In genomic region chr5:46794028-46794705, GRCm38 (mm10) we compare ENCODE assay signal across 18 mouse cellular contexts.
A peak's percentile ranks its signal among the peaks of the same experiment; 100 is the strongest.
DNase-seq lines count a peak whose midpoint lies in the region; ATAC-seq and TF ChIP-seq lines count a peak whose summit lies in the region.
"Had no signal": no experiment of that assay in that cellular context is flagged by ENCODE, and none has a peak within 500 bp of the region (broad histone marks: within the 10 kb centered on the region; RNA-seq: fewer than 3 reads in every experiment).

No protein-coding gene starts in this region.

- H3K36me3 ChIP-seq in intestine, embryonic 14.5 days (ENCODE audit: control insufficient read depth, insufficient read depth, low read length), result no peaks in the 10 kb centered on the region
- no peaks in the 10 kb centered on the region for H3K36me3 ChIP-seq in intestine, postnatal 0 days (ENCODE audit: control insufficient read depth, insufficient read depth)
- H3K36me3 ChIP-seq in liver, postnatal 0 days (replicated peaks; ENCODE audit: insufficient read depth, low read length), result no peaks in the 10 kb centered on the region
- H3K36me3 ChIP-seq in embryonic facial prominence, embryonic 14.5 days (ENCODE audit: control insufficient read depth, insufficient read depth, low read length), result no peaks in the 10 kb centered on the region
- H3K36me3 ChIP-seq: forebrain, embryonic 12.5 days; hindbrain, embryonic 10.5 days; liver, embryonic 13.5 days; midbrain, embryonic 10.5 days had no signal

- H3K9me3 ChIP-seq in intestine, embryonic 14.5 days (ENCODE audit: control insufficient read depth, low read length), result no peaks in the 10 kb centered on the region
- H3K9me3 ChIP-seq in intestine, postnatal 0 days (ENCODE audit: control insufficient read depth), result no peaks in the 10 kb centered on the region
- H3K9me3 ChIP-seq in liver, postnatal 0 days (ENCODE audit: low read length), result no peaks in the 10 kb centered on the region
- H3K9me3 ChIP-seq in embryonic facial prominence, embryonic 14.5 days (ENCODE audit: control insufficient read depth, low read length), result no peaks in the 10 kb centered on the region
- H3K9me3 ChIP-seq: forebrain, embryonic 12.5 days; hindbrain, embryonic 10.5 days; liver, embryonic 13.5 days; midbrain, embryonic 10.5 days had no signal

- 37% methylated on average over 7 of the region's 7 CpGs for WGBS in intestine, embryonic 14.5 days
- WGBS in intestine, postnatal 0 days, result 56% methylated on average over 7 of the region's 7 CpGs
- 62% methylated on average over 7 of the region's 7 CpGs for WGBS in liver, postnatal 0 days (ENCODE audit: insufficient replicate concordance)
- WGBS in embryonic facial prominence, embryonic 14.5 days, result 48% methylated on average over 7 of the region's 7 CpGs

- no peak for TF ChIP-seq CTCF in intestine, postnatal 0 days (IDR thresholded peaks at IDR 0.05; ENCODE audit: low read depth)
- no peak for TF ChIP-seq CTCF in liver, postnatal 0 days (IDR thresholded peaks at IDR 0.05; ENCODE audit: low read depth)

- H3K4me3 ChIP-seq in intestine, embryonic 14.5 days (ENCODE audit: low read depth, low read length), result no peak overlapping the region
- no peak overlapping the region for H3K4me3 ChIP-seq in intestine, postnatal 0 days (ENCODE audit: low read depth, low read length)
- H3K4me3 ChIP-seq in liver, postnatal 0 days (ENCODE audit: low read depth, low read length), result no peak overlapping the region
- H3K4me3 ChIP-seq in embryonic facial prominence, embryonic 14.5 days (ENCODE audit: low read depth, low read length), result no peak overlapping the region
- H3K4me3 ChIP-seq: forebrain, embryonic 12.5 days; hindbrain, embryonic 10.5 days; liver, embryonic 13.5 days; midbrain, embryonic 10.5 days had no signal

- no peak overlapping the region for H3K4me2 ChIP-seq in intestine, embryonic 14.5 days (ENCODE audit: low read length)
- no peak overlapping the region for H3K4me2 ChIP-seq in intestine, postnatal 0 days (replicated peaks; ENCODE audit: low read depth)
- no peak overlapping the region for H3K4me2 ChIP-seq in liver, postnatal 0 days (ENCODE audit: low read depth, low read length)
- H3K4me2 ChIP-seq in embryonic facial prominence, embryonic 14.5 days (ENCODE audit: low read depth, low read length), result no peak overlapping the region
- H3K4me2 ChIP-seq: forebrain, embryonic 12.5 days; liver, embryonic 13.5 days had no signal

- H3K4me1 ChIP-seq in intestine, embryonic 14.5 days (replicated peaks; ENCODE audit: control insufficient read depth, insufficient read depth, low read length), result 0 out of 2 replicates have a peak, but pooled peaks cover 2% of the 10 kb centered on the region
- H3K4me1 ChIP-seq in intestine, postnatal 0 days (replicated peaks; ENCODE audit: control insufficient read depth, insufficient read depth, low read length), result no peaks in the 10 kb centered on the region
- no peaks in the 10 kb centered on the region for H3K4me1 ChIP-seq in liver, postnatal 0 days (ENCODE audit: insufficient read depth)
- H3K4me1 ChIP-seq in embryonic facial prominence, embryonic 14.5 days (ENCODE audit: control insufficient read depth, insufficient read depth, low read length), result peaks cover 11% of the 10 kb centered on the region
- H3K4me1 ChIP-seq: hindbrain, embryonic 10.5 days; liver, embryonic 13.5 days had no signal

- DNase-seq in intestine, embryonic 14.5 days (ENCODE audit: low spot score), result peak; percentile 60
- peak; percentile 6 for DNase-seq in liver
- DNase-seq in liver, postnatal 0 days, result no peak
- DNase-seq in embryonic facial prominence, embryonic 14.5 days (ENCODE audit: low spot score), result peak; percentile 78
- no peak for DNase-seq in frontal cortex, postnatal 14 days (ENCODE audit: low spot score in 2 of 2)
- no peak for DNase-seq in frontal cortex, postnatal 36 days (ENCODE audit: low spot score in 2 of 2)
- DNase-seq: adrenal gland, postnatal 14 days; cerebellum, adult 8-10 months; gastrocnemius, postnatal 25 days; liver, embryonic 13.5 days; lung, postnatal 10 days had no signal

- H3K27ac ChIP-seq in intestine, embryonic 14.5 days (ENCODE audit: low read depth), result no peak overlapping the region
- H3K27ac ChIP-seq in intestine, postnatal 0 days (ENCODE audit: low read depth, low read length), result no peak overlapping the region
- no peak overlapping the region for H3K27ac ChIP-seq in liver, postnatal 0 days (ENCODE audit: low read depth)
- H3K27ac ChIP-seq in embryonic facial prominence, embryonic 14.5 days (replicated peaks; ENCODE audit: low read depth, low read length), result no peak overlapping the region
- H3K27ac ChIP-seq: forebrain, embryonic 12.5 days; hindbrain, embryonic 10.5 days; liver, embryonic 13.5 days; midbrain, embryonic 10.5 days had no signal

- H3K9ac ChIP-seq in intestine, embryonic 14.5 days (ENCODE audit: low read length), result no peak overlapping the region
- no peak overlapping the region for H3K9ac ChIP-seq in intestine, postnatal 0 days (ENCODE audit: low read depth, low read length)
- H3K9ac ChIP-seq in liver, postnatal 0 days (replicated peaks), result no peak overlapping the region
- no peak overlapping the region for H3K9ac ChIP-seq in embryonic facial prominence, embryonic 14.5 days (ENCODE audit: low read depth, low read length)
- H3K9ac ChIP-seq: forebrain, embryonic 12.5 days; liver, embryonic 13.5 days had no signal

- peak; percentile 81 for ATAC-seq in intestine, embryonic 14.5 days (replicated peaks; ENCODE audit: low FRiP score, low TSS enrichment, low read depth)
- no peak for ATAC-seq in intestine, postnatal 0 days
- no peak for ATAC-seq in liver, postnatal 0 days
- peak; percentile 70; the same call in 1 of the 2 replicates for ATAC-seq in embryonic facial prominence, embryonic 14.5 days (ENCODE audit: low read depth)
- ATAC-seq in megakaryocyte progenitor cell, adult 5-6 weeks (replicated peaks; ENCODE audit: poor library complexity), result peak; percentile 99
- ATAC-seq: inflammation-experienced regulatory T-cells, adult 6 months had no signal

- TF ChIP-seq EP300 in liver, postnatal 0 days (IDR thresholded peaks at IDR 0.05; ENCODE audit: low read depth), result no peak

- no peaks in the 10 kb centered on the region for H3K27me3 ChIP-seq in intestine, embryonic 14.5 days (replicated peaks; ENCODE audit: control insufficient read depth, insufficient read depth, low read length)
- no peaks in the 10 kb centered on the region for H3K27me3 ChIP-seq in intestine, postnatal 0 days (replicated peaks; ENCODE audit: control insufficient read depth, insufficient read depth, low read length)
- H3K27me3 ChIP-seq in liver, postnatal 0 days (ENCODE audit: insufficient read depth, low read length), result no peaks in the 10 kb centered on the region
- no peaks in the 10 kb centered on the region for H3K27me3 ChIP-seq in embryonic facial prominence, embryonic 14.5 days (replicated peaks; ENCODE audit: control insufficient read depth, insufficient read depth, low read length)
- H3K27me3 ChIP-seq: CH12.LX; forebrain, embryonic 12.5 days; liver, embryonic 13.5 days had no signal

Comparison
In these comparisons a context has a peak if more than half of its experiments do, and no peak if none do; other contexts are left out.
1. ATAC-seq: peak in intestine, embryonic 14.5 days (single experiment), embryonic facial prominence, embryonic 14.5 days (single experiment) and megakaryocyte progenitor cell, adult 5-6 weeks (single experiment); none in intestine, postnatal 0 days (single experiment) and liver, postnatal 0 days (single experiment).
2. DNase-seq: peak in intestine, embryonic 14.5 days (single experiment), liver (single experiment) and embryonic facial prominence, embryonic 14.5 days (single experiment); none in liver, postnatal 0 days (single experiment), frontal cortex, postnatal 14 days (0 of 2) and frontal cortex, postnatal 36 days (0 of 2).